ENCODE assay signal across 8 mouse cellular contexts in genomic region chr1:121440535-121441381, GRCm38 (mm10). TPM values are rescaled to one million over a fixed set of nuclear protein-coding genes. Genes with fewer than 3 reads are reported as not detected.
DNase-seq lines count a peak whose midpoint lies in the region; ATAC-seq and TF ChIP-seq lines count a peak whose summit lies in the region.

No protein-coding gene starts in this region.

- no peak overlapping the region for H3K4me3 ChIP-seq in forebrain, postnatal 0 days (ENCODE audit: low read depth, low read length)

- H3K27me3 ChIP-seq in Patski: no peaks in the 10 kb centered on the region
- H3K27me3 ChIP-seq in forebrain, postnatal 0 days (ENCODE audit: insufficient read depth, low read length): no peaks in the 10 kb centered on the region

- in situ Hi-C loops in Patski (cut with MboI; ENCODE audit: low pct_unique_long_range_greater_than_20kb): loop anchor here (5.0 kb wide), 1 partner anchor 107 kb away; no protein-coding TSS in a partner anchor

- peak; percentile 95 for TF ChIP-seq CTCF in Patski (IDR thresholded peaks at IDR 0.05)
- peak; percentile 83 for TF ChIP-seq CTCF in forebrain, postnatal 0 days (IDR thresholded peaks at IDR 0.05; ENCODE audit: low read depth)

- no peak overlapping the region for H3K9ac ChIP-seq in forebrain, postnatal 0 days

- 62% methylated on average over 13 of the region's 13 CpGs for WGBS in forebrain, postnatal 0 days

- CTCF ChIA-PET in Patski (lab: Charles Lee): interaction anchor here (0.6 to 3.2 kb wide), 14 partner anchors 8 to 1283 kb away, joined by 3 to 21 read pairs (median 3); no protein-coding TSS in a partner anchor

- peak; percentile 83 for ATAC-seq in Patski
- peak; percentile 83 for ATAC-seq in forebrain, postnatal 0 days
- no peak for ATAC-seq in monocyte, adult 5-6 weeks (replicated peaks; ENCODE audit: insufficient number of reproducible peaks, low FRiP score, low TSS enrichment, poor library complexity, severe bottlenecking)

- H3K4me1 ChIP-seq in forebrain, postnatal 0 days (ENCODE audit: insufficient read depth): no peaks in the 10 kb centered on the region

- no peak overlapping the region for H3K4me2 ChIP-seq in forebrain, postnatal 0 days (ENCODE audit: low read depth)

- H3K9me3 ChIP-seq in forebrain, postnatal 0 days (ENCODE audit: low read length): no peaks in the 10 kb centered on the region

- no peak overlapping the region for H3K27ac ChIP-seq in forebrain, postnatal 0 days (ENCODE audit: low read depth, low read length)

- POLR2A ChIA-PET in Patski (lab: Charles Lee): no interaction called here

- H3K36me3 ChIP-seq in forebrain, postnatal 0 days (ENCODE audit: insufficient read depth): peaks cover 60% of the 10 kb centered on the region

- DNase-seq in Patski (ENCODE audit: low read depth, low spot score): no peak
- peak; percentile 63 to 69 for DNase-seq in cerebellum, adult 18-20 months
- peak; percentile 78 for DNase-seq in forebrain, postnatal 0 days
- peak; percentile 68 for DNase-seq in induced T-regulatory cell, adult 2 months (ENCODE audit: low read depth)
- DNase-seq in left cerebral cortex, adult 18-20 months (ENCODE audit: low spot score in 2 of 2): peak; percentile 77 to 86
- DNase-seq in lung, postnatal 4 days: peak; percentile 42 to 59
- DNase-seq in right cerebral cortex, adult 2 months (ENCODE audit: low spot score in 2 of 2): peak; percentile 81 to 83

RNA-seq across cellular contexts. Expression of gene Ccdc93, which starts 9.9 kb away (rescaled TPM):
- polyA plus RNA-seq in Patski (2021): 22.0 TPM
- 13.5 and 14.6 TPM in 2 replicates for total RNA-seq in forebrain, postnatal 0 days (2014; rRNA removed)
- polyA plus RNA-seq in forebrain, postnatal 0 days (2015; fragmentation: Nextera tagmentation; extraction: Ambion mirVana): 3.8 and 6.7 TPM in 2 replicates
- 10 to 100 TPM; 23.6 to 27.2 TPM for total RNA-seq in left cerebral cortex, adult 18-20 months (2021)
- 23.2 to 40.6 TPM (median 27.7 TPM) in 3 replicates for total RNA-seq in monocyte, adult 5-6 weeks (2017)
